Mouse (Mus musculus) embryonic fibroblast, embryonic 13.5 days (primary cell): ENCODE measurements around the gene Slc26a10.

Experiments
- CTCF ChIP-seq: IDR thresholded peaks from 2 replicates; pipeline ENCODE4 v1.5.1; 2011; ENCODE audit warnings: mild to moderate bottlenecking, control low read depth, low read length, moderate library complexity, borderline replicate concordance; ENCODE audit not compliant: insufficient read depth
- POLR2A ChIP-seq: IDR thresholded peaks from 2 replicates; pipeline ENCODE4 v1.6.1; 2011; ENCODE audit warnings: low read depth, mild to moderate bottlenecking, control low read depth, low read length, moderate library complexity

DNA sequence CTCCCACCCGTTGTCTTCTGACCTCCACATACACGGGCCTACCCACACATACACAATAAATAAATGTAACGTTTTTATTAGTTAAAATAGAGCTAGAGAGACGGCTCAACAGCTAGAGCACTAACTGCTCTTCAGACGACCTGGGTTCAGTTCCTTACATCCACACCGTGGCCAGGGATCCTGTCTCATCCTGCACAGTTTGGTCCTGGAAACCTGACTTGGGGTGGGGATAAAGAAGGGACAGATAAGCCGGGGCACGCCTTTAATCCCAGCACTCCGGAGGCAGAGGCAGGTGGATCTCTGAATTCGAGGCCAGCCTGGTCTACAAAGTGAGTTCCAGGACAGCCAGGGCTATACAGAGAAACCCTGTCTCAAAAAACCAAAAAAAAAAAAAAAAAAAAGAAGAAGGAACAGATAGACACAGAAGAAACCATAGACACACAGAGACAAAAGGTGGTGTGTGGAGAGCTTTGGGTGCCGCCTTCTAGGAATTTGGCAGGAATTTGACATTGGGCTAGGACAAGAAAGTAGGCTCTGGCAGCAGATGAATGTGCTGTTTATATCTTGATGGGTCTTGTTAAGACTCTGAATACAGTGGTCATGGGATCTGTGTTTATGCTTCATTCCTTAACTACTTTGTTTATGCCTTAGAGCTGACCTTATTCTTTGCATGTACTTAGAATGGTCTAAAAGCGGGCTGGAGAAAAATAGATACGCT is 33.4 kb upstream of the Slc26a10 start:
- no peak for TF ChIP-seq POLR2A
- TF ChIP-seq CTCF: no peak
